Mouse (Mus musculus): ENCODE measurements at regions not wholly inside any gene's neighbourhood (a gene's known extent, or its start where the extent isn't known, plus 50 kb on each side); places are given as distances from the start of the nearest gene placed in this dataset.

GRCm38 (mm10) chr5:46007446-46007845 lies 150.0 kb upstream of the Lcorl start:
- TF ChIP-seq POLR2A (IDR thresholded peaks at IDR 0.05; ENCODE audit: low read depth, low read length) (no peak), CTCF (IDR thresholded peaks at IDR 0.05; ENCODE audit: extremely low read depth, insufficient read length, insufficient replicate concordance, low read depth, low read length) (no peak)

All from small intestine, adult 2 months (tissue).